Mouse (Mus musculus): ENCODE results near the gene Ltf. TPM values are rescaled to one million over a fixed set of nuclear protein-coding genes. Genes with fewer than 3 reads are reported as not detected.

Gene Ltf
- polyA plus RNA-seq, 1 experiment from 2014 or later = 7.2 TPM

DNA sequence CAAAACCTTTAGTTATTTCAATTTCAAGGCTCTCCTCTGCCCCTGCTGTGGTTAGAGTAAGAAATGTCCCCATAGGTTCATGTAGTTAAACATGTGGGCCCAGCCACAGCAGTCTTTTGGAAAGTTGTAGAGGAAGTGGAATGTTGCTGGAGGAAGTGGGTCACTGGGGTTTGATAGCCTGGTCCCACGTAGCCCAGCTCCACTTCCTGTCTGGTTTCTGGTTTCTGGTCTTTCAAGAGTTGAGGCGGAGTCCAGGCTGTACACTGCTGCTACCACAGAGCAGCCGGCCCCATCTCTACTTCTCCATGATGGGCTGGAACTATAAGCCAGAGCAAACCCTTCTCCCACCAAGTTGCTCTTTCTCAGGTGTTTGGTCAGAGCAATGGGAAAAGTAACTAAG lies 27.2 kb downstream of the Ltf start:
- H3K4me3 ChIP-seq (ENCODE audit: low read depth, low read length) = no peak overlapping the region
- no peaks in the 10 kb centered on the region for H3K36me3 ChIP-seq (ENCODE audit: control insufficient read depth, insufficient read depth, low read length)
- H3K4me2 ChIP-seq = no peak overlapping the region
- DNase-seq (ENCODE audit: low spot score) (no peak), ATAC-seq (replicated peaks; ENCODE audit: low FRiP score) (no peak)
- no peaks in the 10 kb centered on the region for H3K4me1 ChIP-seq (replicated peaks; ENCODE audit: control insufficient read depth, insufficient read depth, low read length)
- no peaks in the 10 kb centered on the region for H3K27me3 ChIP-seq (replicated peaks; ENCODE audit: control insufficient read depth, insufficient read depth, low read length)
- no peak overlapping the region for H3K9ac ChIP-seq (ENCODE audit: low read depth, low read length)
- no peaks in the 10 kb centered on the region for H3K9me3 ChIP-seq (ENCODE audit: control insufficient read depth, low read length)
- WGBS = 48% methylated on average over 3 of the region's 3 CpGs
- H3K27ac ChIP-seq (ENCODE audit: low read depth, low read length) = no peak overlapping the region

DNA sequence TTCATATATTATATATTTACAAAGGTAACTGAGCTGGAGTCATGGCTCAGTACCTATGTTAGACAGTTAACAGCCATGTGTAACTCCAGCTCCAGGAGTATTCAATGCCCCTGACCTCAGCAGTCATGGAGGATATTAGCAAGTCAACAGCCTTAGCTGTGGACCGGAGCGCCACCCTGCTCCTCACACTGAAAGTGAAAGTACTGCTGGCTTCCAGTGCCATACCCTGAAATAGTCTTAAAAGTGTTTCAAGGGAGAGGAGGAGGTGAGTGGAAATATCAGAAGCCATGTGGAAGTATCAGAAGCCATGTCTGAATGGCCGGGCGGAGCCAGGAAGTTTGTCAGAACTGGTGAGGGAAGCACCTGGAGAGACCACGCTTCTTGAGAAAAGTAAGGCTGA lies 28.2 kb downstream of the Ltf start:
- no peak for ATAC-seq (replicated peaks; ENCODE audit: low FRiP score)
- Histone ChIP-seq H3K27ac (ENCODE audit: low read depth, low read length) (no peak overlapping the region), H3K4me1 (replicated peaks; ENCODE audit: control insufficient read depth, insufficient read depth, low read length) (no peaks in the 10 kb centered on the region), H3K9me3 (ENCODE audit: control insufficient read depth, low read length) (no peaks in the 10 kb centered on the region), H3K4me3 (ENCODE audit: low read depth, low read length) (no peak overlapping the region), H3K9ac (ENCODE audit: low read depth, low read length) (no peak overlapping the region), H3K27me3 (replicated peaks; ENCODE audit: control insufficient read depth, insufficient read depth, low read length) (no peaks in the 10 kb centered on the region), H3K36me3 (ENCODE audit: control insufficient read depth, insufficient read depth, low read length) (no peaks in the 10 kb centered on the region), H3K4me2 (no peak overlapping the region)
- DNase-seq (ENCODE audit: low spot score) = no peak
- 88% methylated on average over 5 of the region's 5 CpGs for WGBS

GRCm38 (mm10) chr9:111048452-111048851 lies 29.4 kb downstream of the Ltf start:
- Histone ChIP-seq H3K4me1 (replicated peaks; ENCODE audit: control insufficient read depth, insufficient read depth, low read length) (no peaks in the 10 kb centered on the region), H3K4me2 (no peak overlapping the region), H3K4me3 (ENCODE audit: low read depth, low read length) (no peak overlapping the region), H3K27me3 (replicated peaks; ENCODE audit: control insufficient read depth, insufficient read depth, low read length) (no peaks in the 10 kb centered on the region), H3K36me3 (ENCODE audit: control insufficient read depth, insufficient read depth, low read length) (no peaks in the 10 kb centered on the region), H3K9ac (ENCODE audit: low read depth, low read length) (no peak overlapping the region), H3K27ac (ENCODE audit: low read depth, low read length) (no peak overlapping the region), H3K9me3 (ENCODE audit: control insufficient read depth, low read length) (no peaks in the 10 kb centered on the region)
- DNase-seq (ENCODE audit: low spot score) (no peak), ATAC-seq (replicated peaks; ENCODE audit: low FRiP score) (no peak)
- WGBS = 78% methylated on average over 3 of the region's 3 CpGs

DNA sequence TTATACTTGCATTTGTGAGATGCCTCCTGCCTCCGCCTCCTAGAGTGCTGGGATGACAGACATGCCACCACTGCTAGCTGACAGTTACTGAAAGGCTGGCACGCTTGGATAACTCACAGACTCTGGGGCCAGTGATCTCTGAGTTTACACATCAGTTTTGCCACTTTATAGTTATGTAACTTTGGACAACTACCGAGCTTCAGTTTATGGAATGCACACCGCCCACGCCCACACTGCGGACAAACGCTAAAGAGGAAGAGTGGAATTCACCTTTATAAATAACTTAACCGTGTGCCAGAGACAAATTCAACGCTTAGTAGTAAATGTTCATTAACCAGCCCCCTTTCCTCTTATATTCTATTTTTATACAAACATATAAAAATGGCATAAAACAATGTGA lies 35.9 kb downstream of the Ltf start:
- peaks cover 35% of the 10 kb centered on the region for H3K4me1 ChIP-seq (replicated peaks; ENCODE audit: control insufficient read depth, insufficient read depth, low read length)
- no peaks in the 10 kb centered on the region for H3K36me3 ChIP-seq (ENCODE audit: control insufficient read depth, insufficient read depth, low read length)
- DNase-seq (ENCODE audit: low spot score) = no peak
- no peaks in the 10 kb centered on the region for H3K27me3 ChIP-seq (replicated peaks; ENCODE audit: control insufficient read depth, insufficient read depth, low read length)
- H3K27ac ChIP-seq (ENCODE audit: low read depth, low read length) = no peak overlapping the region
- H3K4me2 ChIP-seq = peak overlapping the region; percentile 89
- no peak for ATAC-seq (replicated peaks; ENCODE audit: low FRiP score)
- WGBS = 88% methylated on average over 9 of the region's 9 CpGs
- H3K4me3 ChIP-seq (ENCODE audit: low read depth, low read length) = peak overlapping the region; percentile 66; the same call in 1 of the 2 replicates
- no peak overlapping the region for H3K9ac ChIP-seq (ENCODE audit: low read depth, low read length)
- H3K9me3 ChIP-seq (ENCODE audit: control insufficient read depth, low read length) = no peaks in the 10 kb centered on the region

- no peaks in the 10 kb centered on the region for H3K9me3 ChIP-seq (ENCODE audit: control insufficient read depth, low read length)
- DNase-seq (ENCODE audit: low spot score) = no peak
Observed at GRCm38 (mm10) chr9:111055800-111056518, 36.9 kb downstream of the Ltf start.

GRCm38 (mm10) chr9:111056519-111056797 lies 37.4 kb downstream of the Ltf start:
- peaks cover 35% of the 10 kb centered on the region for H3K4me1 ChIP-seq (replicated peaks; ENCODE audit: control insufficient read depth, insufficient read depth, low read length)
- peak overlapping the region; percentile 89 for H3K4me2 ChIP-seq
- peak overlapping the region; percentile 95 for H3K27ac ChIP-seq (ENCODE audit: low read depth, low read length)
- ATAC-seq (replicated peaks; ENCODE audit: low FRiP score) (no peak), DNase-seq (ENCODE audit: low spot score) (no peak)
- no peaks in the 10 kb centered on the region for H3K9me3 ChIP-seq (ENCODE audit: control insufficient read depth, low read length)
- peak overlapping the region; percentile 74 for H3K9ac ChIP-seq (ENCODE audit: low read depth, low read length)
- peak overlapping the region; percentile 66 for H3K4me3 ChIP-seq (ENCODE audit: low read depth, low read length)
- H3K36me3 ChIP-seq (ENCODE audit: control insufficient read depth, insufficient read depth, low read length) = no peaks in the 10 kb centered on the region
- WGBS = 2% methylated on average over 11 of the region's 11 CpGs
- H3K27me3 ChIP-seq (replicated peaks; ENCODE audit: control insufficient read depth, insufficient read depth, low read length) = no peaks in the 10 kb centered on the region

More at GRCm38 (mm10) chr9:111055800-111056518, 36.9 kb downstream of the Ltf start:
- peaks cover 35% of the 10 kb centered on the region for H3K4me1 ChIP-seq (replicated peaks; ENCODE audit: control insufficient read depth, insufficient read depth, low read length)
- peak overlapping the region; percentile 95 for H3K27ac ChIP-seq (ENCODE audit: low read depth, low read length)
- ATAC-seq (replicated peaks; ENCODE audit: low FRiP score) = no peak
- H3K27me3 ChIP-seq (replicated peaks; ENCODE audit: control insufficient read depth, insufficient read depth, low read length) = no peaks in the 10 kb centered on the region
- H3K36me3 ChIP-seq (ENCODE audit: control insufficient read depth, insufficient read depth, low read length) = no peaks in the 10 kb centered on the region
- peak overlapping the region; percentile 89 for H3K4me2 ChIP-seq
- WGBS = 53% methylated on average over 29 of the region's 29 CpGs
- H3K9ac ChIP-seq (ENCODE audit: low read depth, low read length) = peak overlapping the region; percentile 74
- H3K4me3 ChIP-seq (ENCODE audit: low read depth, low read length) = peak overlapping the region; percentile 66

DNA sequence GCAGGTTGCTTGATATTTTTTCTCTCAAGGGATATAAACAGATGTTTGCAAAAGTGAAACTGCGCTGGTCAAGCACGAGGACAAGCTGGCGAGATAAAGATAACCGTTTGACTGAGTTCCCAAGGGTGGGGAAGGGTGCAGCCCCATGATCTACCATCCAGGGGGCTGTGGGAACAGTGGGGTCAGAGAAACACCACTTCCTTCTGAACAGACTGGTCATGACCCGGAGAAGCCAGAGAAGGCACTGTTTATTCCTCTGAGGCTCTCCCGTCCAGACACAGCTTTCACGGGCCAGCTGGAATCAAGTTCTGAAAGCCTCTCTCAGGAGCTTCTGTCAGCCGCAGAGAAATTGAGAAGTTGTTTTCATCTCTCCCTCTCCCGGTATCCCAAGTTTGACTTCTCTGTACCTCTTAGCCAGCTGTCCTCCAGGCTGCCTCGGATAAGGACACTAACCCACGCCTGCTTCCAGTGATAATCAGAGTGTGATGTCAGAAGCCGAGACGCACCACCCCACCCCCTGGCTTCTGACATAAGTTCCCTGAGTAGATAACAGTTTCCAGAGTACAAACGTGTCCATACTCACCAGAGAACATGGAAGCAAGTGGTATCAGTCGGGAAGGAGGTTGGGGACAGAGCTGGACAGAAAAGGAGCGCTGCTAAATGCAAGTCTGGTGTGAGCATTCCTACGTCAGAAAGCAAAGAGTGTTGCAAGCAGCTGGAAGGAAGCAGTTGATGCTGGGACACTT lies 37.9 kb downstream of the Ltf start, which contains the start of gene Ccrl2:
Gene Ccrl2, minus strand, starts transcription at position 722 of the 746 bp plus-strand sequence.
- peak; percentile 96 for ATAC-seq (replicated peaks; ENCODE audit: low FRiP score)
- DNase-seq (ENCODE audit: low spot score) = peak; percentile 79
- 5% methylated on average over 17 of the region's 17 CpGs for WGBS
- Histone ChIP-seq H3K4me2 (peak within 1 kb of the TSS; percentile 89), H3K9ac (ENCODE audit: low read depth, low read length) (peak within 1 kb of the TSS; percentile 74), H3K4me3 (ENCODE audit: low read depth, low read length) (peak within 1 kb of the TSS; percentile 66), H3K27ac (ENCODE audit: low read depth, low read length) (peak within 1 kb of the TSS; percentile 95), H3K9me3 (ENCODE audit: control insufficient read depth, low read length) (no peaks in the 10 kb centered on the region), H3K27me3 (replicated peaks; ENCODE audit: control insufficient read depth, insufficient read depth, low read length) (no peaks in the 10 kb centered on the region), H3K4me1 (replicated peaks; ENCODE audit: control insufficient read depth, insufficient read depth, low read length) (peaks cover 35% of the 10 kb centered on the region), H3K36me3 (ENCODE audit: control insufficient read depth, insufficient read depth, low read length) (no peaks in the 10 kb centered on the region)

DNA sequence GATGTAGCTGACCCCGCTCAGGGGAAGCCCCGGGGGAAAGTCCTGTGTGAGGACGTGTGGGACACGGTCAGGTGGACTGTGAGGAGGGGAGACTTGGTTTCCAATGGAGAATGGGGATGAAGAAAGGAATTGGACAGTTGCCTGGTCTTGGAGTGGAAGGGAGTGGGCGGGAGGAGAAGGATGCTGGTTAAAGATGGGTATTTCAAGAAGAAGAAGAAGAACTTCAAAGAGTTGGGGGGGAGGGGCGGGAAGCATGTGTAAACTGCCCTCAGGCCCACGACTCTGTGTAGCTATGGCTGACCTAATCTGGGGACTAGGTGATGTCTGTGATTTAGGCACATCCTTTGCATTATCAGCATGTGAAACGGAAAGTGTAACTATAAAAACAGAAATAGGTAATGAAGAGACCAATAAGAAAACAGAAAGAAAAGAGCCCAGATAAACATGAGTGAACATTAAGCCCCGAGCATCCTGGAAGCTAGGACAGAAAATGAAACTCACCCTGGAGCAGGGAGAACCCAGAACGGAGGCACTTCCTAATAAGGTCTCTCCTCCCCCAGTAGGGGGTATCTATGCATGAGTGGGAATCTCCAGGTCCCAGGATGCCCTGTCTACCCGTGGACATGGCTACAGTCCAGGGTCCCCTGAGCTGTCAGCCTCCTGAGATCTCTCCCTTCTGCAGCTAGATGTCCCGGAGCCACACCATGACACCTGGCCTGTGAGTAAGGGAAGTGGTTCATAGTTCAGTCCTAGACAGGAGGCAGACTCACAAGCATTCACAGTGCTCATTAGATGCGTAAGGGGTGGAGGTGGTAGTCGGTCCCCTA lies 38.7 kb downstream of the Ltf start:
- Histone ChIP-seq H3K4me2 (peak overlapping the region; percentile 89), H3K9me3 (ENCODE audit: control insufficient read depth, low read length) (no peaks in the 10 kb centered on the region), H3K4me1 (replicated peaks; ENCODE audit: control insufficient read depth, insufficient read depth, low read length) (peaks cover 35% of the 10 kb centered on the region), H3K27me3 (replicated peaks; ENCODE audit: control insufficient read depth, insufficient read depth, low read length) (no peaks in the 10 kb centered on the region), H3K4me3 (ENCODE audit: low read depth, low read length) (peak overlapping the region; percentile 66), H3K9ac (ENCODE audit: low read depth, low read length) (peak overlapping the region; percentile 74), H3K36me3 (ENCODE audit: control insufficient read depth, insufficient read depth, low read length) (no peaks in the 10 kb centered on the region), H3K27ac (ENCODE audit: low read depth, low read length) (peak overlapping the region; percentile 95)
- 47% methylated on average over 14 of the region's 14 CpGs for WGBS
- ATAC-seq (replicated peaks; ENCODE audit: low FRiP score) (no peak; the same call in 1 of the 2 replicates), DNase-seq (ENCODE audit: low spot score) (no peak)

All from liver, embryonic 11.5 days (tissue).